Mouse (Mus musculus): ENCODE results near the gene C1ql1.
A peak's percentile ranks its signal among the peaks of the same experiment; 100 is the strongest.

DNA sequence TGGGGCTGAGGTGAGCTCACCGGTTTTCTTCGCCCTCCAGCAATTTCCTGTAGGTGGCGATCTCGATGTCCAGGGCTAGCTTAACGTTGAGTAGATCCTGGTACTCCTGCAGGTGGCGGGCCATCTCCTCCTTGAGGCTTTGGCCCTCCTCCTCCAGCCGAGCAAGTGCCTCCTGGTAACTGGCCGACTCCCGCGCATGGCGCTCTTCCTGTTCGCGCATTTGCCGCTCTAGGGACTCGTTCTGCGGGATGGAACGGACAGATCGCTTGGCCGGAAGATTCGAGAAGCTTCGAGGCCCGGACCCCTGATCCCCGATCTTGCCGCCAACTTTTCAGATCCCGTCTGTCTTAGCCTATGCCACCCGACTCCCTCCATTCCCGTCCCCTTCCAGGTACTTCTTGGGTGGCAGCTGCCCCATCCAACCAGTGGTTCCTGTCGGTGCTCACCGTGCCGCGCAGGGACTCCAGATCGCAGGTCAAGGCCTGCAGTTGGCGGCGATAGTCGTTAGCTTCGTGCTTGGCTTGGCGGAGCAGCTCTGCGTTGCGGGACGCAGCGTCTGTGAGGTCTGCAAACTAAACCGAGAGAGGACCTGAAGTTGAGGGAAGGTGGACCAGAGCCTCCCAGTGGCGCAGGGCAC is 53.4 kb downstream of the C1ql1 start:
- peak; percentile 75 for TF ChIP-seq CTCF (IDR thresholded peaks at IDR 0.05; ENCODE audit: low read depth, low read length)
- TF ChIP-seq POLR2A (IDR thresholded peaks at IDR 0.05; ENCODE audit: extremely low read depth, insufficient read depth, low read length), result no peak
